Mouse (Mus musculus): ENCODE results near the gene 1700123O20Rik.

The 1700123O20Rik gene

GRCm38 (mm10) chr14:54727565-54727964, 41.5 kb downstream of the 1700123O20Rik start:
- DNase-seq = no peak

DNA sequence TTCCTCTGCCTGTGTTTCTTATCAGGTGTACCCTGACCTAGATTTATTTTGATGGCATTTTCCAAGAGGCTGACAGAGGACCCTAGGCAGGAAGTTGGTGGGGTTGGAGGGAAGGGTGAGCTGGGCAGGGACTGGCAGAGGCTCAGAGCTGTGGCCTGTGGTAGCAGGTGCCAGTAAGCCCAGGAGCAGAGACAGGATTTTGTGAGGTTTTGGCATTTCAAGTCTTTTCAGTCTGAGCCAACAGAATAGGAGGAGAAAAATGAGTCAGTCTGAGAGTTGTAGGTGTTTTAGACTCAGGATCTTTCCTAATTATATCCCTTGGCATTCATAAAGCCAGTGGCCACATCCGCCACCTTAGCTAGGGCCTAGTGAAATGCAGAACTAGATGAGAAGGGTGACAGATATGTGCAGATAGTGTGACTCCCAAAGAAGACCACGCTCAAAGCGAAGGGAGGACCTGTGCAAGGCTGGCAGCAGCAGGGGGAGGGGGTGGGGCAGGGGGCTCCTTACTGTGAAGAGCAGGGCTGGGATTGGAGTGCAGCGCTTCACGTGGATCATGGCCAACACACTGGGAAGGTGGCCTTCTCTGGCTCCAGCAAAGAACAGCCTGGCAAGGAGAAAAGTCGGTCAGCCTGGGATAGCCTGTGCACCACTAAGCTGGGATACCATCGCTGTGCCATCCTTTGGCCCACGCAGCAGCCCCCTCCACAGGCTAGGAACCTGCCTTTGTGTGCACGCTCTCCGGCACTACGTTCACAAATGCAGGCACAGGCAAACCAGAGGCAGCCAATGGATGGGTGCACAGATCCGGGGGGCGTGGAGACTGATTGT, 43.0 kb downstream of the 1700123O20Rik start:
- DNase-seq = no peak

GRCm38 (mm10) chr14:54730305-54730704, 44.3 kb downstream of the 1700123O20Rik start:
- DNase-seq = no peak

- no peak for DNase-seq
Observed at GRCm38 (mm10) chr14:54732206-54732605, 46.2 kb downstream of the 1700123O20Rik start.

- no peak for DNase-seq
Observed at GRCm38 (mm10) chr14:54734004-54734403, 48.0 kb downstream of the 1700123O20Rik start.

DNA sequence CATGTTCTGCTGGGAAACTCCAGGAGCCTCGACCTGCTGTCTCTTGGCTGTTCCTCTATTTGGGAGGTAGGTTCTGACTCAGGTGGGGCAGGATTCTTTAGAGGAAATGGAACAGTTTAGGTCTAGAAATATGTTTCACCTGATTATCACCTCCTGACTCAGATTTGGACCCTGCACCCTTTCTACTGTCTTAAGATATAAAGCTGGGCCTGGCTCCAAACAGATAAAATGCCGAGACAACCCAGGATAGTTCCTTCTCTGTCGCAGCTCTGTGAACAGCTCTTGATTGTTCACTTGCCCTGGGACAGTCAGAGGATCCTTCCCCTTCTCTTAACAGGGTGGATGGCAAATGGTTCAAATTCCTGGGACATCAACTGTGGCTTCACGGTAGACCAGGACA, 49.2 kb downstream of the 1700123O20Rik start:
- no peak for DNase-seq

- no peak for DNase-seq
Observed at GRCm38 (mm10) chr14:54736555-54737552, 50.8 kb downstream of the 1700123O20Rik start.

DNA sequence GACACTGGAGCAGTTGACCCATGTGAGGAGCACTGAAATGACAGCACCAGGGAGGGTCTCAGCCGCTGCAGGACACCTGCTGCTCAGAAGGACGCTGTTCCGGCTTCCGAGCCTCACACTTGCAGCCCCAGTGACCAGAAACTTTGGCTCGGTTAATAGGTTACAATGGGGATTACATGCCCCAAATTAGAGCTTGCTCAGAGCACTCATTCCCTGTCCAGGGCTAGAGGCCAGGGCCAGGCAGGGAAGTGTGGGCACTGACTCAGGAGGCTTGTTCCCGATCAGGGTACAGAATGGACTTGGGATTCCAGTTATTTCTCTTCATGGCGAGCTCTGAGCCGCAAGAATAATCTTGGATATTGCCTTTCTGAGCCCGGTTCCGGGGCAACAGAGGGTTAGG, 51.6 kb downstream of the 1700123O20Rik start:
- no peak for DNase-seq

Data from heart, adult 11 months (tissue).